Mouse (Mus musculus) heart, postnatal 25 days (tissue): Measurements from ENCODE around the gene Pcnx2. TPM values are rescaled to one million over a fixed set of nuclear protein-coding genes. Genes with fewer than 3 reads are reported as not detected.

Source experiments
- DNase-seq: peaks from one replicate; pipeline ENCODE4 v3.0.0; 2022; ENCODE audit warnings: low spot score
- intact Hi-C: fragments of 180-260 bp; cut with DNase I; formaldehyde crosslinking; loops from one replicate; pipeline ENCODE4 v1.15.1; 2025
- total RNA-seq, 2 experiments: library from RNA; stranded (reverse); gene quantifications; 2 replicates each; pipeline ENCODE4 v1.2.3; 2021

Pcnx2 gene
- total RNA-seq, 2 experiments from 2014 or later = 0.44 to 0.50 TPM

GRCm38 (mm10) chr8:125842158-125842557, 56.0 kb downstream of the Pcnx2 start:
- intact Hi-C loops = no loop called here
- no peak for DNase-seq

GRCm38 (mm10) chr8:125824688-125825087, 73.4 kb downstream of the Pcnx2 start:
- intact Hi-C loops = no loop called here

GRCm38 (mm10) chr8:125823719-125824118, 74.4 kb downstream of the Pcnx2 start:
- intact Hi-C loops = no loop called here
- DNase-seq = no peak

More at GRCm38 (mm10) chr8:125824688-125825087, 73.4 kb downstream of the Pcnx2 start:
- DNase-seq = no peak

- no peak for DNase-seq
- intact Hi-C loops = no loop called here
Measured at GRCm38 (mm10) chr8:125822065-125822464, 76.1 kb downstream of the Pcnx2 start.

- no peak for DNase-seq
- intact Hi-C loops = no loop called here
Measured at GRCm38 (mm10) chr8:125819797-125820196, 78.3 kb downstream of the Pcnx2 start.

- DNase-seq = no peak
- intact Hi-C loops = no loop called here
Measured at GRCm38 (mm10) chr8:125818796-125819195, 79.3 kb downstream of the Pcnx2 start.

- DNase-seq = no peak
- intact Hi-C loops = no loop called here
Measured at GRCm38 (mm10) chr8:125816742-125817141, 81.4 kb downstream of the Pcnx2 start.

GRCm38 (mm10) chr8:125808826-125809225, 89.3 kb downstream of the Pcnx2 start:
- DNase-seq = no peak
- intact Hi-C loops = no loop called here

GRCm38 (mm10) chr8:125807905-125808310, 90.2 kb downstream of the Pcnx2 start:
- no peak for DNase-seq
- intact Hi-C loops = no loop called here

DNA sequence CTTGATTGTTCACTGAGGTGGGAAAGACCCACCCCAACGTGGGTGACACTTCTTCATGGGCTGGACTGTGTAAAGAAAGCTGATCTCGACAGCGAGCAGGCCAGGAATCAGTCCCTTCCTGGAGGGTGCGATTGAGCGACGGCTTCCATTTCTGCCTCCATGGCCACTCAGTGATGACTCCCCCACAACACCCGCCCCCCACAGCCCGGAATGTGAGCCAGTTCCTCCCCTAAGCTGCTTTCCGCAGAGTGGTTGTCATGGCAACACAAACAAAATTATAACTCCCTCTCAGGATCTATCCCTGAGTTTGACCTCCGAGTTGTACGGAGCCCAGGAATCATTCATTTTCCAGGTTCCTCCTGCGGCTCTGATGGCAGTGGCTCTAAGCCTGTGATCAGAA, 91.7 kb downstream of the Pcnx2 start:
- no peak for DNase-seq

GRCm38 (mm10) chr8:125796970-125797369, 101.1 kb downstream of the Pcnx2 start:
- intact Hi-C loops = no loop called here
- no peak for DNase-seq

More for the DNA sequence above, 91.7 kb downstream of the Pcnx2 start:
- intact Hi-C loops = no loop called here

DNA sequence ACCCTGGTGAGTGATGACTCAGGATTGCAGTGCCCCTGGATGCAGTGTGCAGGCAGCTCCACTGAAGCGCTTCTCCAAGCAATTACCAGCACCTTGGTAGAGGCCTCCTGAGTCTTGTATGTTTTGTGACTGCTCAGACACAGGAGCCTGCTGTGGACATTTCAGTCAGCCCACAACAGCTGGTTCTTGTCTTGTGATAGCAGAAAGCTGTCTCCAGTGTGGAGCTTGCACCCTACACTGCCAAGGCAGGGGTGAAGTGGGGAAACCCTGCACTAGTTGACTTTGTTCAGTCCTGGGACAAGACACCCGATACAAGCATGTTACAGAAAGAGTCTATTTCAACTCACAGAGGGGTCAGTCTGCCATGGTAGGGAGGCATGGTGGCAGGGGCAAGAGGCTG, 102.8 kb downstream of the Pcnx2 start:
- DNase-seq = no peak

DNA sequence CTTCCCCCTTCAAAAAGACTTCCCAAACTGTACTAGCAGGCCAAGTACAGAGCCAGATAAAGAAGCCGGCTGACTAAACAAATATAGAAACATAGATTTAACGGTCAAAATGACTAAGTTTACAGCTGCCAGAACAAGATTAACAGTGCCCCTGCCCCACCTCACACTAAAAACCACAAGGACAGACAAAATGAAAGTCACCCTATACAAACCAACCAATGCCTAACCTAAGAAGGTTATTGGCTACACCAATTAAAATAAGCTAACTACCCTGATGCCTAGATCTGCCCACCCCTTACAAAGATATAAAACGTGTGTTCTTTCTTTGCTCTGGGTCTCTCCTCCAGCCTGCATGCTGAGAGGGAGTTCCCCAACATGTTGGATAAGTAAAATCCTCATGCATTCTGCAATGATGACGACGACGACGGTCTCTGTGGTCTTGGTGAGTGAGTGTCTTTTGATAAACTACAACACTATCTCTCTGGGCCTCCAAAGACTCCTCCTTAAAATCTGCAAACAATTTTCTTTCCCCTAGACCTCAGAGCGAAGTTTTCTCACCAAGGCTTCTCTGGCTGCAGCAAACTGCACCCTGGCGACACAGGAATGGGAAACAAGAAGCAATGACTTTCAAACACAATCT, 105.2 kb downstream of the Pcnx2 start:
- intact Hi-C loops = no loop called here
- DNase-seq = no peak

More for the DNA sequence above, 102.8 kb downstream of the Pcnx2 start:
- intact Hi-C loops = no loop called here

DNA sequence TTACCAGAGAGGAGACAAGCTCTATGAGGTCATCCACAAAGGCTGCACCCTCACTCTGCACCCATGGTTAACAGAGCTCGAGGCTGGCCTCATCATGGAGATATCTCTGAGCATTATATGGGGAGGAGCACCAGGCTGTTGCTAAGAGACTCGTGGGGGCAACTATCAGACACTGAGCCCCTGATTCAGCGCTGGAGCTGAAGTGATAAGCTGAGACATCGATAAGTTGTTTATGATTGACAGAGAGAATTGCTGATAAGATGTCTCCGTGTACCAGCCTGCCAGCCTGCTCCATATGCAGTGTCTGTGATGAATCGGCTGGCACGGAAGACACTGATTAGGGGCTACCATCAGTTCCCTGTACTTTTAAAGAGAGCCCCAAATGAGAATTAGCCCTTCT, 111.2 kb downstream of the Pcnx2 start:
- DNase-seq = no peak
- intact Hi-C loops = no loop called here

GRCm38 (mm10) chr8:125782161-125782560, 116.0 kb downstream of the Pcnx2 start:
- DNase-seq = no peak
- intact Hi-C loops = no loop called here

- DNase-seq = no peak
- intact Hi-C loops = no loop called here
Measured at GRCm38 (mm10) chr8:125779656-125780055, 118.5 kb downstream of the Pcnx2 start.

- intact Hi-C loops = no loop called here
- no peak for DNase-seq
Measured at GRCm38 (mm10) chr8:125778919-125779318, 119.2 kb downstream of the Pcnx2 start.

DNA sequence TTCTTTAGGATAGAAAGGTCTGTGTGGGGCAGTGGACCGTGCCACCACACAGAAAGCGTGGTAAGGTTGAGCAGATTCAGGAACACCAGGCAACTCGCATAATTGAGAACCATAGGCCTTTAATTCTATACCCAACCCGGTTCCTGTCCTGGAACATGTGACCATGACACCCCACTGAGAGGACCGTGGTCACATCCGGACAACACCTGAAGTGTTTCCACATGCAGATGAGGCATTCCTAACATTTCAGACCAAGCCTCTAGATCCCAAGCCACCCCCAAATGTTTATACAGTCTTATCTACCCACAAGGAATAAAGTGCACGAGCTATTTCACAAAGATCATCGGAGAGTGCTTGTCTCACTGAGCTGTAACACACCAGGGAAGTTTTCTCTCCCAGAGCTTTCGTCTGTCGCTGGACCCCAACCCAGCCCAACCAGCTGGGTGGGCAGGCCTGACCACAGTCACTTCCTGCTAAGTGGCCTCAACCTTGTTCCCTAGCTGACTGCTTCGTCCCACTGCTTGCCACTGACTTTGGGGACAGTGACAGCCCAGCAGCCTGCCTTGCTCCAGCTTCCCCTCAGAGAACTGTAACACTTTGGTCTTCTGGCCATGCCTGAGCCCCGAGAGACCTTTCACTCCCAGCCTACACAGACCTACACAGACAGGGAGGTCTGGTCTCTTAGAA, 120.5 kb downstream of the Pcnx2 start:
- intact Hi-C loops = no loop called here
- no peak for DNase-seq

- no peak for DNase-seq
- intact Hi-C loops = no loop called here
Measured at GRCm38 (mm10) chr8:125776800-125777199, 121.3 kb downstream of the Pcnx2 start.

DNA sequence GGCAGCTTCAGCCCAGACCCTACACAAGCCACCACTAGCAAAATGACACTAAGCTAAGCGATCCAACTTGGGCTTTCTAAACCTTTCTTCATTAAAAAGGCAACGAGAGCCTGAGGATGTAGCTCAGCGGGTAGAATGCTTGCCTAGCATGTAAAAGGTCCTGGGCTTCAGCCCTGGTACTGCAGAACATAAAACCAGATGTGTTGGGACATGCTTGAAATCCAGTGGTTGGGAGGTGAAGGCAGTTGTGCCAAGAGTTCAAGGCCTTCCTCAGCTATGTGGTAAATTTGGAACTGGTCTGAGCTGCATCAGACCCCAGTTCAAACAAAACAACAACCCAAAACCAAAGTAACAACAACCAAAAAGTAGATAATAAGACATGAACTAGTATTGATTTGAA, 121.8 kb downstream of the Pcnx2 start:
- intact Hi-C loops = no loop called here
- no peak for DNase-seq

GRCm38 (mm10) chr8:125775031-125775430, 123.1 kb downstream of the Pcnx2 start:
- DNase-seq = no peak
- intact Hi-C loops = no loop called here
